Mouse (Mus musculus): Measurements from ENCODE around the gene Arhgef40. TPM values are rescaled to one million over a fixed set of nuclear protein-coding genes. Genes with fewer than 3 reads are reported as not detected.
"Not testable (repeated sequence)": the region's sequence is repeated elsewhere in the genome, so short reads cannot be mapped to it uniquely, and the experiment has no call there.

The Arhgef40 gene
- total RNA-seq, 2 experiments from 2014 or later: 9.6 to 14.1 TPM

GRCm38 (mm10) chr14:52021568-52022212 is 37.2 kb downstream of the Arhgef40 start:
- H3K27ac ChIP-seq: peak overlapping the region; percentile 96
- no peak overlapping the region for H3K4me3 ChIP-seq
- no peak for DNase-seq
- TF ChIP-seq CTCF (IDR thresholded peaks at IDR 0.05): no peak
- intact Hi-C loops (cut with DNase I): loop anchor here (5.0 kb wide), 2 partner anchors 81 to 139 kb away; partner anchors contain the start of genes Hnrnpc and Mettl17

GRCm38 (mm10) chr14:52022244-52022708 is 37.8 kb downstream of the Arhgef40 start:
- H3K27ac ChIP-seq: peak overlapping the region; percentile 91
- intact Hi-C loops (cut with DNase I): loop anchor here (5.0 kb wide), 2 partner anchors 80 to 140 kb away; partner anchors contain the start of genes Hnrnpc and Mettl17
- DNase-seq: no peak
- H3K4me3 ChIP-seq: peak overlapping the region; percentile 71
- no peak for TF ChIP-seq CTCF (IDR thresholded peaks at IDR 0.05)

GRCm38 (mm10) chr14:52022709-52023459 is 38.4 kb downstream of the Arhgef40 start:
- peak overlapping the region; percentile 91 for H3K27ac ChIP-seq
- peak; percentile 83 for TF ChIP-seq CTCF (IDR thresholded peaks at IDR 0.05)
- peak overlapping the region; percentile 71 for H3K4me3 ChIP-seq
- peak; percentile 91 for DNase-seq
- intact Hi-C loops (cut with DNase I): loop anchor here (1.0 to 5.0 kb wide), 3 partner anchors 79 to 141 kb away; partner anchors contain the start of genes Hnrnpc and Mettl17

- Histone ChIP-seq H3K4me3 (no peak overlapping the region), H3K27ac (no peak overlapping the region)
- no peak for TF ChIP-seq CTCF (IDR thresholded peaks at IDR 0.05)
- no peak for DNase-seq
- intact Hi-C loops (cut with DNase I): loop anchor here (5.0 kb wide), 2 partner anchors 78 to 142 kb away; partner anchors contain the start of genes Hnrnpc and Mettl17
Measured at GRCm38 (mm10) chr14:52024133-52024532, 39.6 kb downstream of the Arhgef40 start.

GRCm38 (mm10) chr14:52026342-52026741 is 41.8 kb downstream of the Arhgef40 start:
- intact Hi-C loops (cut with DNase I): no loop called here
- no peak for DNase-seq
- no peak for TF ChIP-seq CTCF (IDR thresholded peaks at IDR 0.05)
- H3K27ac ChIP-seq: no peak overlapping the region
- H3K4me3 ChIP-seq: no peak overlapping the region

GRCm38 (mm10) chr14:52035926-52036325 is 51.4 kb downstream of the Arhgef40 start:
- no peak overlapping the region for H3K4me3 ChIP-seq
- intact Hi-C loops (cut with DNase I): no loop called here

GRCm38 (mm10) chr14:52039332-52039731 is 54.8 kb downstream of the Arhgef40 start:
- Histone ChIP-seq H3K27ac (no peak overlapping the region), H3K4me3 (no peak overlapping the region)
- no peak for DNase-seq
- intact Hi-C loops (cut with DNase I): no loop called here
- TF ChIP-seq CTCF (IDR thresholded peaks at IDR 0.05): no peak

More at GRCm38 (mm10) chr14:52035926-52036325, 51.4 kb downstream of the Arhgef40 start:
- no peak for TF ChIP-seq CTCF (IDR thresholded peaks at IDR 0.05)
- no peak overlapping the region for H3K27ac ChIP-seq
- no peak for DNase-seq

GRCm38 (mm10) chr14:52042359-52042758 is 57.8 kb downstream of the Arhgef40 start, which contains the start of gene Olfr221:
Olfr221 (minus strand) TSS chr14:52042459.
- DNase-seq; intact Hi-C loops (cut with DNase I): not testable (repeated sequence)
- H3K27ac ChIP-seq: peak within 1 kb of the TSS; percentile 57; the same call in 1 of the 2 replicates

GRCm38 (mm10) chr14:52043446-52043845 is 58.9 kb downstream of the Arhgef40 start:
- no peak overlapping the region for H3K4me3 ChIP-seq
- DNase-seq: no peak
- intact Hi-C loops (cut with DNase I): no loop called here
- peak overlapping the region; percentile 57; the same call in 1 of the 2 replicates for H3K27ac ChIP-seq
- no peak for TF ChIP-seq CTCF (IDR thresholded peaks at IDR 0.05)

More at GRCm38 (mm10) chr14:52042359-52042758, 57.8 kb downstream of the Arhgef40 start, which contains the start of gene Olfr221:
- H3K4me3 ChIP-seq: not testable (repeated sequence)

GRCm38 (mm10) chr14:52044901-52045678 is 60.6 kb downstream of the Arhgef40 start:
- peak; percentile 36 for TF ChIP-seq CTCF (IDR thresholded peaks at IDR 0.05)
- H3K27ac ChIP-seq: no peak overlapping the region
- intact Hi-C loops (cut with DNase I): no loop called here

GRCm38 (mm10) chr14:52045966-52046565 is 61.5 kb downstream of the Arhgef40 start:
- intact Hi-C loops (cut with DNase I): no loop called here
- DNase-seq: no peak
- no peak for TF ChIP-seq CTCF (IDR thresholded peaks at IDR 0.05)
- no peak overlapping the region for H3K4me3 ChIP-seq
- H3K27ac ChIP-seq: no peak overlapping the region

More at GRCm38 (mm10) chr14:52044901-52045678, 60.6 kb downstream of the Arhgef40 start:
- DNase-seq: no peak
- H3K4me3 ChIP-seq: no peak overlapping the region

- H3K27ac ChIP-seq; intact Hi-C loops (cut with DNase I); H3K4me3 ChIP-seq; DNase-seq: not testable (repeated sequence)
Measured at GRCm38 (mm10) chr14:52052720-52053119, 68.2 kb downstream of the Arhgef40 start.

Other genes starting within 250 kb of the Arhgef40 start
- not detected for gene Ang4, start 211.1 kb upstream of the Arhgef40 start, total RNA-seq (2021)
- gene AY358078, start 184.7 kb upstream of the Arhgef40 start, total RNA-seq (2021): not detected
- gene Ear6, start 131.0 kb upstream of the Arhgef40 start, total RNA-seq (2021): not detected
- gene Mettl17, start 99.9 kb upstream of the Arhgef40 start, total RNA-seq (2021): 10 to 100 TPM; 11.5 to 12.9 TPM
- gene Slc39a2, start 91.8 kb upstream of the Arhgef40 start, total RNA-seq (2021): 1 to 10 TPM in 1 of 2 experiments, under 1 TPM in 1; 0.69 to 1.1 TPM
- gene Ndrg2, start 70.6 kb upstream of the Arhgef40 start, total RNA-seq (2021): 1,000 to 10,000 TPM; 1,660 to 1,958 TPM
- gene Tppp2, start 66.3 kb upstream of the Arhgef40 start, total RNA-seq (2021): 1 to 10 TPM; 1.8 TPM
- gene Rnase13, start 61.9 kb upstream of the Arhgef40 start, total RNA-seq (2021): not detected
- gene Tmem253, start 30.9 kb downstream of the Arhgef40 start, total RNA-seq (2021): 1 to 10 TPM in 1 of 2 experiments, under 1 TPM in 1; 0.46 to 2.6 TPM
- gene Zfp219, start 36.0 kb downstream of the Arhgef40 start, total RNA-seq (2021): 10 to 100 TPM; 13.5 to 13.8 TPM
- not detected for gene Olfr221, start 57.7 kb downstream of the Arhgef40 start, total RNA-seq (2021)
- 100 to 1,000 TPM in 1 of 2 experiments, 10 to 100 TPM in 1; 81.7 to 100 TPM for gene Hnrnpc, start 119.3 kb downstream of the Arhgef40 start, total RNA-seq (2021)
- not detected for gene Rpgrip1, start 126.0 kb downstream of the Arhgef40 start, total RNA-seq (2021)
- 10 to 100 TPM; 12.3 to 15.5 TPM for gene Supt16, start 212.7 kb downstream of the Arhgef40 start, total RNA-seq (2021)

Data from gastrocnemius, adult 2 months (tissue).